Mouse (Mus musculus) C2C12 (cell line): ENCODE measurements at regions not wholly inside any gene's neighbourhood (a gene's known extent, or its start where the extent isn't known, plus 50 kb on each side); places are given as distances from the start of the nearest gene placed in this dataset.

ENCODE experiments used
- CEBPB ChIP-seq: IDR thresholded peaks from one replicate; pipeline ENCODE4 v1.6.1; 2011; ENCODE audit warnings: low read depth, mild to moderate bottlenecking, control low read depth, moderate library complexity
- CTCF ChIP-seq: IDR thresholded peaks from one replicate; pipeline ENCODE4 v1.5.1; 2011; ENCODE audit not compliant: control insufficient read depth, insufficient read depth, insufficient read length
- FOSL1 ChIP-seq: IDR thresholded peaks from one replicate; pipeline ENCODE4 v1.8.0; 2011; ENCODE audit warnings: mild to moderate bottlenecking, low read length; ENCODE audit not compliant: poor library complexity, insufficient read depth, severe bottlenecking
- MAX ChIP-seq: IDR thresholded peaks from one replicate; pipeline ENCODE4 v1.6.1; 2011; ENCODE audit warnings: mild to moderate bottlenecking, control low read depth
- MYOD1 ChIP-seq: IDR thresholded peaks from one replicate; pipeline ENCODE4 v1.6.1; 2011; ENCODE audit warnings: low read depth; ENCODE audit not compliant: control insufficient read depth, insufficient read length
- MYOG ChIP-seq: IDR thresholded peaks from one replicate; pipeline ENCODE4 v1.6.1; 2011; ENCODE audit not compliant: control insufficient read depth, insufficient read length; ENCODE audit errors: extremely low read depth
- USF1 ChIP-seq: IDR thresholded peaks from one replicate; pipeline ENCODE4 v1.6.1; 2011; ENCODE audit warnings: low read depth, mild to moderate bottlenecking, control low read depth, moderate library complexity

- TF ChIP-seq CTCF (no peak), USF1 (no peak), MAX (no peak), MYOD1 (peak; percentile 86), FOSL1 (no peak), CEBPB (no peak), MYOG (no peak)
Measured at GRCm38 (mm10) chr2:137715891-137716290, 540.5 kb upstream of the Btbd3 start.
